Mouse (Mus musculus): ENCODE results near the gene Rnf227.

GRCm38 (mm10) chr11:69295286-69295685 is 45.0 kb upstream of the Rnf227 start:
- TF ChIP-seq CTCF (IDR thresholded peaks at IDR 0.05; ENCODE audit: low read depth, low read length) (no peak), POLR2A (IDR thresholded peaks at IDR 0.05; ENCODE audit: borderline replicate concordance, low read depth, low read length) (no peak)
